Mouse (Mus musculus) ES-Bruce4 (cell line): ENCODE results near the gene Brwd1.

ENCODE experiments used
- CTCF ChIP-seq: IDR thresholded peaks from one replicate; pipeline ENCODE4 v1.8.1; 2011; ENCODE audit warnings: low read depth, low read length
- EP300 ChIP-seq: IDR thresholded peaks from 2 replicates; pipeline ENCODE4 v1.6.1; 2011; ENCODE audit warnings: low read depth, low read length; ENCODE audit not compliant: insufficient read depth
- POLR2A ChIP-seq: IDR thresholded peaks from one replicate; pipeline ENCODE4 v1.8.1; 2011; ENCODE audit warnings: low read length; ENCODE audit not compliant: insufficient read depth

- no peak for TF ChIP-seq EP300
- no peak for TF ChIP-seq CTCF
- TF ChIP-seq POLR2A: no peak
Observed at GRCm38 (mm10) chr16:96120022-96120623, 37.8 kb upstream of the Brwd1 start.
